Mouse (Mus musculus): ENCODE results near the gene Kcnip1. TPM values are rescaled to one million over a fixed set of nuclear protein-coding genes. Genes with fewer than 3 reads are reported as not detected.

Gene Kcnip1
- polyA plus RNA-seq, 1 experiment, result not detected

GRCm38 (mm10) chr11:33969199-33969598 lies 23.8 kb downstream of the Kcnip1 start:
- Histone ChIP-seq H3K4me1 (ENCODE audit: control insufficient read depth, insufficient read depth, insufficient read length) (no peaks in the 10 kb centered on the region), H3K36me3 (ENCODE audit: control insufficient read depth, insufficient read depth, low read length) (no peaks in the 10 kb centered on the region), H3K4me3 (ENCODE audit: extremely low read depth, insufficient read depth, insufficient read length) (no peak overlapping the region), H3K27ac (ENCODE audit: insufficient read depth, low read length) (no peak overlapping the region), H3K27me3 (ENCODE audit: control insufficient read depth, insufficient read depth, low read length) (no peaks in the 10 kb centered on the region)
- no peak for DNase-seq (ENCODE audit: low read depth in 1 of 2, low spot score in 2 of 2)
- TF ChIP-seq POLR2A (IDR thresholded peaks at IDR 0.05; ENCODE audit: low read depth, low read length) (no peak), CTCF (IDR thresholded peaks at IDR 0.05; ENCODE audit: extremely low read depth, insufficient read depth, insufficient read length, insufficient replicate concordance) (no peak)
- 94% methylated on average over 3 of the region's 3 CpGs for WGBS

GRCm38 (mm10) chr11:33967708-33968107 lies 25.2 kb downstream of the Kcnip1 start:
- TF ChIP-seq CTCF (IDR thresholded peaks at IDR 0.05; ENCODE audit: extremely low read depth, insufficient read depth, insufficient read length, insufficient replicate concordance), result no peak
- TF ChIP-seq POLR2A (IDR thresholded peaks at IDR 0.05; ENCODE audit: low read depth, low read length), result no peak
- H3K27ac ChIP-seq (ENCODE audit: insufficient read depth, low read length), result no peak overlapping the region
- H3K27me3 ChIP-seq (ENCODE audit: control insufficient read depth, insufficient read depth, low read length), result no peaks in the 10 kb centered on the region
- no peaks in the 10 kb centered on the region for H3K36me3 ChIP-seq (ENCODE audit: control insufficient read depth, insufficient read depth, low read length)
- 5% methylated on average over 4 of the region's 4 CpGs for WGBS
- H3K4me3 ChIP-seq (ENCODE audit: extremely low read depth, insufficient read depth, insufficient read length), result no peak overlapping the region
- no peaks in the 10 kb centered on the region for H3K4me1 ChIP-seq (ENCODE audit: control insufficient read depth, insufficient read depth, insufficient read length)
- DNase-seq (ENCODE audit: low read depth in 1 of 2, low spot score in 2 of 2), result no peak

- Histone ChIP-seq H3K27me3 (ENCODE audit: control insufficient read depth, insufficient read depth, low read length) (no peaks in the 10 kb centered on the region), H3K27ac (ENCODE audit: insufficient read depth, low read length) (no peak overlapping the region), H3K36me3 (ENCODE audit: control insufficient read depth, insufficient read depth, low read length) (no peaks in the 10 kb centered on the region), H3K4me3 (ENCODE audit: extremely low read depth, insufficient read depth, insufficient read length) (no peak overlapping the region), H3K4me1 (ENCODE audit: control insufficient read depth, insufficient read depth, insufficient read length) (no peaks in the 10 kb centered on the region)
- 17% methylated on average over 2 of the region's 2 CpGs for WGBS
- no peak for DNase-seq (ENCODE audit: low read depth in 1 of 2, low spot score in 2 of 2)
- no peak for TF ChIP-seq CTCF (IDR thresholded peaks at IDR 0.05; ENCODE audit: extremely low read depth, insufficient read depth, insufficient read length, insufficient replicate concordance)
These were observed 27.6 kb downstream of the Kcnip1 start for GRCm38 (mm10) chr11:33965380-33965779.

- TF ChIP-seq POLR2A (IDR thresholded peaks at IDR 0.05; ENCODE audit: low read depth, low read length), result no peak
- no peak for TF ChIP-seq CTCF (IDR thresholded peaks at IDR 0.05; ENCODE audit: extremely low read depth, insufficient read depth, insufficient read length, insufficient replicate concordance)
- no peak within 1 kb of the TSS for H3K27ac ChIP-seq (ENCODE audit: insufficient read depth, low read length)
These were observed 30.1 kb downstream of the Kcnip1 start, which contains the start of gene Kcnmb1 for GRCm38 (mm10) chr11:33962688-33963407. Gene Kcnmb1, plus strand, starts transcription at chr11:33963013.

GRCm38 (mm10) chr11:33962178-33962577 lies 30.8 kb downstream of the Kcnip1 start:
- WGBS, result 77% methylated on average over 7 of the region's 7 CpGs
- H3K27ac ChIP-seq (ENCODE audit: insufficient read depth, low read length), result no peak overlapping the region
- H3K4me3 ChIP-seq (ENCODE audit: extremely low read depth, insufficient read depth, insufficient read length), result no peak overlapping the region
- no peaks in the 10 kb centered on the region for H3K27me3 ChIP-seq (ENCODE audit: control insufficient read depth, insufficient read depth, low read length)
- DNase-seq (ENCODE audit: low read depth in 1 of 2, low spot score in 2 of 2), result no peak
- H3K4me1 ChIP-seq (ENCODE audit: control insufficient read depth, insufficient read depth, insufficient read length), result no peaks in the 10 kb centered on the region
- TF ChIP-seq CTCF (IDR thresholded peaks at IDR 0.05; ENCODE audit: extremely low read depth, insufficient read depth, insufficient read length, insufficient replicate concordance) (no peak), POLR2A (IDR thresholded peaks at IDR 0.05; ENCODE audit: low read depth, low read length) (no peak)
- H3K36me3 ChIP-seq (ENCODE audit: control insufficient read depth, insufficient read depth, low read length), result no peaks in the 10 kb centered on the region

More at GRCm38 (mm10) chr11:33962688-33963407, 30.1 kb downstream of the Kcnip1 start, which contains the start of gene Kcnmb1:
- Histone ChIP-seq H3K4me1 (ENCODE audit: control insufficient read depth, insufficient read depth, insufficient read length) (no peaks in the 10 kb centered on the region), H3K27me3 (ENCODE audit: control insufficient read depth, insufficient read depth, low read length) (no peaks in the 10 kb centered on the region), H3K36me3 (ENCODE audit: control insufficient read depth, insufficient read depth, low read length) (no peaks in the 10 kb centered on the region), H3K4me3 (ENCODE audit: extremely low read depth, insufficient read depth, insufficient read length) (no peak within 1 kb of the TSS)
- DNase-seq (ENCODE audit: low read depth in 1 of 2, low spot score in 2 of 2), result no peak
- 54% methylated on average over 6 of the region's 6 CpGs for WGBS

GRCm38 (mm10) chr11:33958713-33959112 lies 34.2 kb downstream of the Kcnip1 start:
- no peaks in the 10 kb centered on the region for H3K4me1 ChIP-seq (ENCODE audit: control insufficient read depth, insufficient read depth, insufficient read length)
- 71% methylated on average over 8 of the region's 8 CpGs for WGBS
- peak; percentile 5; the same call in 1 of the 2 replicates for TF ChIP-seq CTCF (IDR thresholded peaks at IDR 0.05; ENCODE audit: extremely low read depth, insufficient read depth, insufficient read length, insufficient replicate concordance)
- TF ChIP-seq POLR2A (IDR thresholded peaks at IDR 0.05; ENCODE audit: low read depth, low read length), result no peak
- no peak overlapping the region for H3K4me3 ChIP-seq (ENCODE audit: extremely low read depth, insufficient read depth, insufficient read length)
- H3K27ac ChIP-seq (ENCODE audit: insufficient read depth, low read length), result no peak overlapping the region
- no peaks in the 10 kb centered on the region for H3K27me3 ChIP-seq (ENCODE audit: control insufficient read depth, insufficient read depth, low read length)
- H3K36me3 ChIP-seq (ENCODE audit: control insufficient read depth, insufficient read depth, low read length), result no peaks in the 10 kb centered on the region
- peak in 1 of 2 experiments; percentile 25 for DNase-seq (ENCODE audit: low read depth in 1 of 2, low spot score in 2 of 2)

- H3K36me3 ChIP-seq (ENCODE audit: control insufficient read depth, insufficient read depth, low read length), result no peaks in the 10 kb centered on the region
- 83% methylated on average over 6 of the region's 6 CpGs for WGBS
- H3K27ac ChIP-seq (ENCODE audit: insufficient read depth, low read length), result no peak overlapping the region
- no peak for TF ChIP-seq CTCF (IDR thresholded peaks at IDR 0.05; ENCODE audit: extremely low read depth, insufficient read depth, insufficient read length, insufficient replicate concordance)
- TF ChIP-seq POLR2A (IDR thresholded peaks at IDR 0.05; ENCODE audit: low read depth, low read length), result no peak
- DNase-seq (ENCODE audit: low read depth in 1 of 2, low spot score in 2 of 2), result no peak
- no peaks in the 10 kb centered on the region for H3K4me1 ChIP-seq (ENCODE audit: control insufficient read depth, insufficient read depth, insufficient read length)
- no peak overlapping the region for H3K4me3 ChIP-seq (ENCODE audit: extremely low read depth, insufficient read depth, insufficient read length)
- H3K27me3 ChIP-seq (ENCODE audit: control insufficient read depth, insufficient read depth, low read length), result no peaks in the 10 kb centered on the region
These were observed 35.4 kb downstream of the Kcnip1 start for GRCm38 (mm10) chr11:33957595-33957994.
